Mouse (Mus musculus) adrenal gland, postnatal 10 days (tissue): Measurements from ENCODE around the gene Otor. TPM values are rescaled to one million over a fixed set of nuclear protein-coding genes. Genes with fewer than 3 reads are reported as not detected.

Experiments
- DNase-seq: peaks from one replicate; pipeline ENCODE4 v3.0.0; 2021; ENCODE audit warnings: mixed read lengths
- long read RNA-seq, 2 experiments: library from polyadenylated mRNA; stranded (forward); transcript quantifications; one replicate each; pipeline ENCODE4 v2.0.0; 2021
- total RNA-seq, 2 experiments: library from RNA; stranded (reverse); gene quantifications; 2 replicates each; pipeline ENCODE4 v1.2.3; 2021

The Otor gene
- total RNA-seq: not detected
- long read RNA-seq, experiment 1: 0 reads
- long read RNA-seq, experiment 2: 0 reads

GRCm38 (mm10) chr2:143078198-143078851 is at the start of gene Otor:
TSS of gene Otor (plus strand) at chr2:143078473.
- no peak for DNase-seq

- no peak for DNase-seq
Measured at GRCm38 (mm10) chr2:143031283-143031682, 47.0 kb upstream of the Otor start.

GRCm38 (mm10) chr2:143032378-143033255 is 45.7 kb upstream of the Otor start:
- no peak for DNase-seq

GRCm38 (mm10) chr2:143034350-143035085 is 43.8 kb upstream of the Otor start:
- DNase-seq: no peak

GRCm38 (mm10) chr2:143035086-143035593 is 43.1 kb upstream of the Otor start:
- no peak for DNase-seq

- DNase-seq: peak; percentile 15
Measured at GRCm38 (mm10) chr2:143041596-143041995, 36.7 kb upstream of the Otor start.

GRCm38 (mm10) chr2:143055251-143055650 is 23.0 kb upstream of the Otor start:
- DNase-seq: no peak

- no peak for DNase-seq
Measured at GRCm38 (mm10) chr2:143056736-143057135, 21.5 kb upstream of the Otor start.

GRCm38 (mm10) chr2:143062432-143062811 is 15.9 kb upstream of the Otor start:
- DNase-seq: no peak

- DNase-seq: peak; percentile 94
Measured at GRCm38 (mm10) chr2:143062812-143063792, 15.2 kb upstream of the Otor start, which contains the start of gene Snrpb2. TSS of gene Snrpb2 (plus strand) at chr2:143063039.

- DNase-seq: no peak
Measured at GRCm38 (mm10) chr2:143065914-143066313, 12.4 kb upstream of the Otor start.

- no peak for DNase-seq
Measured at GRCm38 (mm10) chr2:143081693-143082092, 3.4 kb downstream of the Otor start.

GRCm38 (mm10) chr2:143084852-143085397 is 6.7 kb downstream of the Otor start:
- DNase-seq: no peak

- DNase-seq: no peak
Measured at GRCm38 (mm10) chr2:143089866-143090265, 11.6 kb downstream of the Otor start.

GRCm38 (mm10) chr2:143093726-143094125 is 15.5 kb downstream of the Otor start:
- peak; percentile 73 for DNase-seq

GRCm38 (mm10) chr2:143094761-143095160 is 16.5 kb downstream of the Otor start:
- no peak for DNase-seq

GRCm38 (mm10) chr2:143097170-143097569 is 18.9 kb downstream of the Otor start:
- no peak for DNase-seq

- peak; percentile 10 for DNase-seq
Measured at GRCm38 (mm10) chr2:143113859-143114258, 35.6 kb downstream of the Otor start.

- no peak for DNase-seq
Measured at GRCm38 (mm10) chr2:143114716-143115115, 36.4 kb downstream of the Otor start.

- DNase-seq: peak; percentile 26
Measured at GRCm38 (mm10) chr2:143117453-143117852, 39.2 kb downstream of the Otor start.

GRCm38 (mm10) chr2:143118221-143118620 is 39.9 kb downstream of the Otor start:
- DNase-seq: no peak
